Mouse (Mus musculus) stomach, postnatal 0 days (tissue): Measurements from ENCODE around the gene Arhgap31.

Experiments
- CTCF ChIP-seq: IDR thresholded peaks from 2 replicates; pipeline ENCODE4 v1.5.1; 2016; ENCODE audit warnings: antibody characterized with exemption, low read depth, mild to moderate bottlenecking, moderate library complexity
- EP300 ChIP-seq: optimal IDR thresholded peaks from 2 replicates; pipeline ENCODE3; 2016; ENCODE audit warnings: antibody characterized with exemption

GRCm38 (mm10) chr16:38672947-38673346, 40.1 kb downstream of the Arhgap31 start:
- TF ChIP-seq CTCF (no peak), EP300 (no peak)
